Mouse (Mus musculus) myocyte (in vitro differentiated cells): ENCODE data around the gene Gstm4. TPM values are rescaled to one million over a fixed set of nuclear protein-coding genes. Genes with fewer than 3 reads are reported as not detected.
A peak's percentile ranks its signal among the peaks of the same experiment; 100 is the strongest.

Experiments used
- H3K27me3 ChIP-seq: one replicate; pipeline ENCODE4 v1.6.1; 2011; ENCODE audit not compliant: control insufficient read depth, insufficient read depth, insufficient read length
- H3K36me3 ChIP-seq: one replicate; pipeline ENCODE4 v1.6.1; 2011; ENCODE audit not compliant: control insufficient read depth, insufficient read depth
- H3K4me2 ChIP-seq: one replicate; pipeline ENCODE4 v1.6.1; 2011; ENCODE audit warnings: low read depth, control low read depth
- H3K4me3 ChIP-seq: one replicate; pipeline ENCODE4 v1.5.1; 2011; ENCODE audit warnings: mild to moderate bottlenecking, control low read depth, moderate library complexity
- H3K79me2 ChIP-seq: one replicate; pipeline ENCODE4 v1.6.1; 2011; ENCODE audit not compliant: control insufficient read depth, insufficient read depth
- H3ac ChIP-seq: one replicate; pipeline ENCODE4 v1.6.1; 2011; ENCODE audit not compliant: control insufficient read depth, insufficient read length
- CEBPB ChIP-seq: IDR thresholded peaks from 2 replicates; pipeline ENCODE4 v1.6.1; 2011; ENCODE audit warnings: mild to moderate bottlenecking, moderate library complexity; ENCODE audit not compliant: poor library complexity, insufficient read depth, severe bottlenecking
- E2F4 ChIP-seq: IDR thresholded peaks from one replicate; pipeline ENCODE4 v1.6.1; 2011; ENCODE audit warnings: mild to moderate bottlenecking, control low read depth, moderate library complexity; ENCODE audit not compliant: insufficient read depth
- MYOD1 ChIP-seq, 3 experiments: IDR thresholded peaks; one replicate each; pipeline ENCODE4 v1.6.1; 2011; ENCODE audit warnings: control low read depth in 2 of 3, low read depth in 2 of 3, mild to moderate bottlenecking in 2 of 3, moderate library complexity in 1 of 3; ENCODE audit not compliant: insufficient read length in 2 of 3, control insufficient read depth in 1 of 3
- MYOG ChIP-seq, 3 experiments: IDR thresholded peaks; one replicate each; pipeline ENCODE4 v1.6.1; 2011; ENCODE audit warnings: control low read depth in 2 of 3, low read depth in 2 of 3, mild to moderate bottlenecking in 2 of 3; ENCODE audit not compliant: insufficient read length in 2 of 3, control insufficient read depth in 1 of 3, insufficient read depth in 1 of 3
- POLR2A ChIP-seq: IDR thresholded peaks from one replicate; pipeline ENCODE4 v1.6.1; 2011; ENCODE audit warnings: low read depth, mild to moderate bottlenecking, control low read depth, moderate library complexity; ENCODE audit not compliant: insufficient read length
- POLR2AphosphoS2 ChIP-seq: IDR thresholded peaks from one replicate; pipeline ENCODE4 v1.6.1; 2011; ENCODE audit warnings: low read depth, control low read depth; ENCODE audit not compliant: insufficient read length
- REST ChIP-seq: IDR thresholded peaks from one replicate; pipeline ENCODE4 v1.6.1; 2011; ENCODE audit warnings: mild to moderate bottlenecking, control low read depth, moderate library complexity; ENCODE audit not compliant: insufficient read depth, insufficient read length
- SRF ChIP-seq: IDR thresholded peaks from one replicate; pipeline ENCODE4 v1.6.1; 2011; ENCODE audit warnings: low read depth; ENCODE audit not compliant: control insufficient read depth, insufficient read length
- TCF12 ChIP-seq: IDR thresholded peaks from one replicate; pipeline ENCODE4 v1.6.1; 2011; ENCODE audit warnings: mild to moderate bottlenecking, control low read depth; ENCODE audit not compliant: poor library complexity, insufficient read depth, severe bottlenecking
- TCF3 ChIP-seq: IDR thresholded peaks from one replicate; pipeline ENCODE4 v1.6.1; 2011; ENCODE audit warnings: low read depth, control low read depth; ENCODE audit not compliant: insufficient read length
- USF1 ChIP-seq: IDR thresholded peaks from one replicate; pipeline ENCODE4 v1.6.1; 2011; ENCODE audit warnings: low read depth, mild to moderate bottlenecking, control low read depth, moderate library complexity
- polyA plus RNA-seq: library from polyadenylated mRNA; unstranded; fragments of >200 nt; fragmentation: generic; extraction: Trizol; gene quantifications from one replicate; pipeline ENCODE4 v1.2.1, GENCODE M21; 2012; ENCODE audit warnings: missing spikeins

Gstm4 gene
- polyA plus RNA-seq, 1 experiment: 0.52 TPM

DNA sequence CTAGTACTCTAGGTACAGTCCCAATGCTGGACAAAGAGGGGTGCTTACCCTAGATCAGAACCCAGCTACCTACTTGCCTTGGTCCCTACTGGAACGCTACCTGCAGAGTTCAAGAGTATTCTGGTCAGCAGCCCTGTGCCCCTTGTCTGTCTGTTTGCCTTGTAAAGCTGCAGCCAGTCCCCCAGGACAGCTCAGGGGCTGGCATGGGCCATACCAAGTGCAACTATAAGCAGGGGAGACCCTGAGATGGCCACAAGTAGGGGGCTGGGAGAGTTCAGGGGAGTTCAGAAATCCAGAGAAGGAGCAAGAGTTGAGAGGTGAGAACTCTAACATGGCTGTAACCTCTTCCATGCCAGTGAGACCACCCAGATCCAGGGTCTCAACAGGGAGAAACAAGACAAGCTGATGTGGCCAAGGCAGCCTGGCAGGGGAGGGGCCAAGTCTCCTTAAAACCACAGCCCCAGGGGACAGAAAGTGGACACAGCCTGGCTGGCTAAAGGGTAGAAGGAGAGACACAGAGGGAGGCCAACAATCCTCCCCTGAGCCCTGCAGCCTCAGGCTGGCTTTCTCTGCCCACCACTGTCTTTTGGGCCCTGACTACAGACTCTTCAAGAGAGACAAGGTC is 37.7 kb upstream of the Gstm4 start:
- no peaks in the 10 kb centered on the region for H3K36me3 ChIP-seq
- H3K4me2 ChIP-seq: peak overlapping the region; percentile 74
- peaks cover 35% of the 10 kb centered on the region for H3K79me2 ChIP-seq
- no peak overlapping the region for H3K4me3 ChIP-seq
- H3K27me3 ChIP-seq: no peaks in the 10 kb centered on the region
- no peak overlapping the region for H3ac ChIP-seq
- TF ChIP-seq TCF3: no peak

DNA sequence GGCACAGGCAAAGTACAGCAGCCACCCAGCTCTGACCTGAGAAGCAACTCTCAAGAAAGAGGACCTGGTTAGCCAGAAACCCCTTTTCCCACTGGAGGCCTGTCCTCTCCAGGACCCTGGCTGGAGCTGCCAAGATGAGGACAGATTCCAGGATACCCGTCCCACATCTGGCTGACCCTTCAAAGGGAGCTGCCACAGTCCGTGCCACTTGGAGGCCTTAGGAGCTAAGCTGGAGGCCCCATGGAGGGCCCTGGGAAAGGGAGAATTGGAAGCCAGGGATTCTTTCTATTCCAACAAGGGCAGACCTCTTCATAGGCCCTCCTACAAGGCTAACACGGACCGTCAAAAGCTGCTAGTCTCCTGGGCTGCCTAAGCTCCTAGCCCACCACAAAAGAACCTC is 37.0 kb upstream of the Gstm4 start:
- Histone ChIP-seq H3K79me2 (peaks cover 35% of the 10 kb centered on the region), H3K4me2 (no peak overlapping the region), H3K36me3 (no peaks in the 10 kb centered on the region), H3ac (no peak overlapping the region), H3K27me3 (no peaks in the 10 kb centered on the region), H3K4me3 (no peak overlapping the region)
- TF ChIP-seq TCF12: no peak
- no peak for TF ChIP-seq REST
- TF ChIP-seq SRF: no peak
- TF ChIP-seq MYOG (IDR thresholded peaks at IDR 0.05; ENCODE audit: control insufficient read depth in 1 of 3, insufficient read depth in 1 of 3, insufficient read length in 2 of 3, low read depth in 2 of 3): no peak
- TF ChIP-seq POLR2A: no peak
- TF ChIP-seq CEBPB: no peak
- no peak for TF ChIP-seq TCF3

DNA sequence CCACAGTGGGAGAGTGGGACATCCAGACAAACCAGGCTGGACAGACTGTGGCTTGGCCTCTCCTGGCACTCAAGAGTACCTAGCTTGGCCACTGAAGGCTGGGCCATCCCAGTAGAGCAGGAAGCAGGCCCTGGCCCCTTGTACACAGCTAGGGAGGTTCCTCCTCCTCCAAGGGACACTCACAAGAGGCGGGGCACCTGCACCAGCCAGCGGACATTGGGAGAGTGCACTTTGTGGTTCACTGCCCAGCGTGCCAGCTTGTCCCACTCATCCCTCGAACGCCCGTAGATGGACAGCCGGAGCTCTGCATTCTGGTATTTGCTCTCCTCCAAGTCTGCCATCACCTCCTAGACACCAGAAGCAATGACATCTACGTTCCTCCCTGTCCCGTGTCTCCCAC is 32.1 kb upstream of the Gstm4 start:
- no peak overlapping the region for H3ac ChIP-seq
- TF ChIP-seq E2F4: no peak
- no peak for TF ChIP-seq MYOG (IDR thresholded peaks at IDR 0.05; ENCODE audit: control insufficient read depth in 1 of 3, insufficient read depth in 1 of 3, insufficient read length in 2 of 3, low read depth in 2 of 3)
- no peak for TF ChIP-seq CEBPB
- no peak for TF ChIP-seq TCF3
- TF ChIP-seq POLR2AphosphoS2: no peak
- no peak for TF ChIP-seq USF1
- no peak for TF ChIP-seq TCF12
- TF ChIP-seq SRF: no peak
- no peak overlapping the region for H3K4me3 ChIP-seq
- H3K4me2 ChIP-seq: no peak overlapping the region
- no peaks in the 10 kb centered on the region for H3K27me3 ChIP-seq
- no peaks in the 10 kb centered on the region for H3K36me3 ChIP-seq
- H3K79me2 ChIP-seq: peaks cover 3% of the 10 kb centered on the region

DNA sequence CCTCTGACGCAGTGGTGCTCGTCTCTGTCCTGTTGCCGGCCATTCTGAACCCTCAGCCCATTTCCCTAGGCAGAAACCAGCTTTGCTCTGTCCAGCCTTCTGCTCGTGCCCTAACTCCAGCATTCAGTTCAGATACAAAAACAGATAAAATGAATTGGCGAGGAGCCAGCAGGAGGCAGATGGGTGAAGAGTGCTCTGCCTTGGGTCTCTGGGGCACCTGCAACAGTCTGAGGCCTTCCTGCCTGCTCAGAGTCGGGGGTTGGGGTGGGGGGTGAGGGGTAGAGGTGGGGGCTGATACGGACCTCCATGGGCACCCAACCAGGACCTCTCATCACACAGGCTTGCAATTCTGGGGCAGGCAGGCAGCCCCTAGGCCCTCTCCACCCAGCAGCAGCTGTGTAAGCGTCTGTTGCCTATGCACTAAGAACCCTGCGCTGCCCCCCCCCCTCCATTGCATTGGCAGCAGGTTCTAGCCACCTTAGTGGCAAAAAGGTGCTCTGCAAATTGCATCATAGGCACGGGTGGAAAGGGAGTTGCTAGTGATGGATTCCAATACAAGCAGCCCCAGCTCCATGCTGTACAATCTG is 28.4 kb upstream of the Gstm4 start:
- Histone ChIP-seq H3K27me3 (no peaks in the 10 kb centered on the region), H3ac (no peak overlapping the region), H3K4me3 (no peak overlapping the region), H3K36me3 (no peaks in the 10 kb centered on the region), H3K79me2 (no peaks in the 10 kb centered on the region), H3K4me2 (no peak overlapping the region)
- TF ChIP-seq TCF3 (no peak), USF1 (no peak), MYOD1 (IDR thresholded peaks at IDR 0.05; ENCODE audit: control insufficient read depth in 1 of 3, insufficient read length in 2 of 3, low read depth in 2 of 3) (no peak), TCF12 (no peak), REST (no peak)

DNA sequence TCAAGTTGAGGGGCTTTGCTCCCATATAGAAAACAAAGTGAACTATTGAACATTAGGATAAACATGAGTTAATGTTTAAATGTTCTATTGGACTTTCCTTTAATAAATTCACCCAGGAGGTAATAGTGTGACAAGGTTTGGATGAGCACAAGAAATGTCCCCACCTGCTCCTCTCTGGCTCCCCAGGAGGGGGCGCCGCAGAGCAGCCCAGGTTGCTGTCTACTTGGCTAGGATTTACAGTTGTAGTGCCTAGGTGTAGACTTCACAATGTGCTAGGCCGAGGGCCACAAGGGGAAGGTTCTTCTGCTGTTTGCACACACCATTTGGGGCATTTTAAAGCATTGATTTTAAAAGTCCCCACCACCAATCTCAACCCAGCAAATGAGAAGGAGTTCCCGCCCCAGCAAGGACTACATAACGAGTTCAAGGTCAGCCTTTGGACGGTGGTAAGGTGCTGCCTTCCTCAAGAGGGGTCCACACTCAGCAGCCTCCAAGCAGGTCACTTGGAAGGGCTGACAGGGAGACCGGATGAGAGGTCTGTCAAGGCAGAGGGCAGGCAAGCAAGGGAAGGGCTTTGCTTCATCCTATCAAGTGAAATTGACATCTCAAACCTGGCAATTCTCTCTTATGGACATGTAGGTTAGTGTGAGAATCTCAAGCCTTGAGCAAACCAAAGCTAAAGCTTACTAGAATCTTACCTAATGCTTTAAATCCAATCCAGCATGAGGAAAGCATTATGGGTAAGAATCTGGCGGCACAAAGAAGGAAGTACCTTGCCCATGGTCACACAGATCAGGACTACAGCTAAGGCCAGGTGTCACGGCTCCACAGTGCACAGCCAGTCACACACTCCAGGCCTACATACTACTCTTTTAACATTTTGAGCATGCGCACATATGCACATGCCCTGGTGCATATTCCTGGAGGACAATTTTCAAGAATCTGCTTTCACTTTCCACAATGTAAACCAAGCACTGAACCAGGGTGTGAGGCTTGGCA is 25.9 kb upstream of the Gstm4 start:
- no peak overlapping the region for H3K4me2 ChIP-seq
- no peaks in the 10 kb centered on the region for H3K36me3 ChIP-seq
- no peak overlapping the region for H3K4me3 ChIP-seq
- no peaks in the 10 kb centered on the region for H3K79me2 ChIP-seq
- no peaks in the 10 kb centered on the region for H3K27me3 ChIP-seq
- H3ac ChIP-seq: no peak overlapping the region
- no peak for TF ChIP-seq POLR2AphosphoS2
- TF ChIP-seq USF1: no peak
- no peak for TF ChIP-seq REST
- TF ChIP-seq MYOD1 (IDR thresholded peaks at IDR 0.05; ENCODE audit: control insufficient read depth in 1 of 3, insufficient read length in 2 of 3, low read depth in 2 of 3): no peak
- no peak for TF ChIP-seq CEBPB
- TF ChIP-seq SRF: no peak
